Mouse (Mus musculus) cerebellum, adult 11 months (tissue): ENCODE measurements around the gene Dpagt1.
"Not testable (repeated sequence)": the region's sequence is repeated elsewhere in the genome, so short reads cannot be mapped to it uniquely, and the experiment has no call there.

ENCODE experiments used
- DNase-seq: peaks from one replicate; pipeline ENCODE4 v3.0.0; 2022

The Dpagt1 gene

DNA sequence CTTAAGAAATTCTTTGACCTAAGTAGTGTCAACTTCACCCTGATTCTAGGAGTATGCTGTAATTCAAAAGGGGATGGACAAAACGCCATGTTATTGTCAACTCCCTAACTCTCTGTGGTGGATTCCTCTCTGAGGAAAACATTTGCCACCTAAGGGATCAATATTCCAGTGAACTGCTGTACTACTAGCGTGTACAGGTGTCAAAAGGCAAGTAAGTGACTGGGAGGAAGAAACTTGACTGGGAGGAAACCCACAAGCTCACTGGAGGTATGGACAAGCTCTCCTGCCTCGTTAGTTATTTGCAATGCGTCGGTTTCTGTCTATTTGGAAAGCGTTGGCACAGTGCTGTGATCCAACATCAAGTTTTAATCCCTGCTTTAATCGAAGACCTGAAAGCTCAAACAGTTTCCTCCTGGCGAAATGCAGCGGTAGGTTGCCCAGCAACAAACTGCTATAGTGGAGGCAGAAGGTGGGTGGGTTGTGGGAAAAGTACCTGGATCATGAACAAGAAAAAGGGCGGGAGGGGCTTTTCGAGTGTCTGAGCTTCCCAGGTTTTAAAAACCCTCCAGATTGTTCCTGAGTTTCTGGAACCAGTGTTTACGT, at the start of gene Dpagt1:
TSS of gene Dpagt1 (plus strand) at position 252 of the 603 bp plus-strand sequence.
- DNase-seq = no peak

- DNase-seq = no peak
These were observed 42.6 kb upstream of the Dpagt1 start for GRCm38 (mm10) chr9:44283183-44283582.

GRCm38 (mm10) chr9:44286256-44286850, 39.5 kb upstream of the Dpagt1 start:
- DNase-seq = no peak

DNA sequence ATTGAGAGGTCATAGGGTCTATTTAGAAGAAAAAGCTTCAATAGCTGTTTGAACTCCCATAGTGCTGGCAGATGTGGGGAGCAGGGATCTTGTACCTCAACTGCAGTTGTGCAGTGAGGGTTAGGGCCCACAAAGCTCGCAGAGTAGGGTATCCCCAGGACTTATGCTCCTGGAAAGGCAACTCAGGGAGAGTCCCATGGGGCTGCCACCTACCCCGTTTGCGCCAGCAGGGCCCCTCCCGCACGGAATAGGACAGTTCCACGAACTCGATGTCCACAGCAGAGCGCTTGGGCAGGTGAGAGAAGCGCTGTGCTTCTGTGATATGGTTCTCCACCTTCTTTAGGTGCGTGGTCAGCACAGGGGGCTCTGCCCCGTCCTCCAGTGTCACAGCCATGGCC, 38.8 kb upstream of the Dpagt1 start:
- no peak for DNase-seq

DNA sequence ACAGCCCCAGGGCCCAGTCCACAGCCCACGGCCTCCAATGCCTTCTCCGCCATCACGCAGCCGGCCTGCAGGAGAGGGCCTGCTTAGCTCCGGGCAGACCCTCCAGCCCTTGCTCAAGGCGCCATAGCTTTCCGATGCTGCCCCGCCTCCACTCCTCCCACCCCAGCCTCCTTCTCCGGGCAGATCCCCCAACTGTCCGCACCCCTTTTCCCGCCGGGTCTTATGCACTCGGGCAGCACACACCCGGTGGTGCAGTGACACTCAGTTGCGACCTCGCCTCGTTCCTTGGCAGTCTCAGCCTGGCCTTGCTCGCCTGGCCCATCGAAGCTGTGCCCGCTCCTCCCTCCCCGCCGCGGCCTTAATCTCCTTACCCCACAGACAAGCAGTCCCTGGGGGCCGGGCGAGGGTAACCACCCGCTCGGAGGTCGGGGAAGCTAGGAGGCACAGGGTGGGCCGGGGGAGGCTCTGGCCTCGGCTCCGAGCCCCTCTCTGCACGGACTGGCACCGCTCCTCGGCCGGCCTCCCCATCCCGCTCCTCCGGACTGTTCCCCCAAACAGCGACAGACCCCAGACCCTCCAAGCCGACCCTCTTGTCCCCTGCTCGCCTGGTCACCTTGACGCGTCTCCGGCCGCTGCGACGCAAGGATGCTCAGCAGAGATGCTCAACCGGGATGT, 38.3 kb upstream of the Dpagt1 start:
- DNase-seq = peak; percentile 40

GRCm38 (mm10) chr9:44288076-44288958, 37.5 kb upstream of the Dpagt1 start, which contains the start of gene Abcg4:
TSS of gene Abcg4 (minus strand) at chr9:44288615.
- DNase-seq = peak; percentile 63

GRCm38 (mm10) chr9:44288959-44289291, 36.9 kb upstream of the Dpagt1 start:
- no peak for DNase-seq

GRCm38 (mm10) chr9:44292490-44292889, 33.3 kb upstream of the Dpagt1 start:
- no peak for DNase-seq

DNA sequence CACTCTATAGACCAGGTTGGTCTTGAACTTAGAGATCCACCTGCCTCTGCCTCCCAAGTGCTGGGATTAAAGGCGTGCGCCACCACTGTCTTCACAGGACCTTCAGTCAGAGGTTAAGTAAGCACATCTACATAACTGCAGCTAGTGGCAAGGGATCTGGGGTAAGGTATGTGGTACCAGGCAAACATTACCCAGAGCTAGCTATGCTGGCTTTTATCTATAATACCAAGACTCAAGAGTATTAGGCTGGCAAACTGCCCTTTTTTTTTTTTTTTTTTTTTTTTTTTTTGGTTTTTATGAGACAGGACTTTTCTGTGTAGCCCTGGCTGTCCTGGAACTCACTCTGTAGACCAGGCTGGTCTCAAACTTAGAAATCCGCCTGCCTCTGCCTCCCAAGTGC, 25.8 kb upstream of the Dpagt1 start:
- DNase-seq = not testable (repeated sequence)

GRCm38 (mm10) chr9:44305466-44306079, 20.2 kb upstream of the Dpagt1 start, which contains the start of gene Hinfp:
TSS of gene Hinfp (minus strand) at chr9:44305671.
- peak; percentile 97 for DNase-seq

GRCm38 (mm10) chr9:44306532-44306931, 19.3 kb upstream of the Dpagt1 start:
- no peak for DNase-seq

GRCm38 (mm10) chr9:44307248-44307647, 18.6 kb upstream of the Dpagt1 start:
- no peak for DNase-seq

DNA sequence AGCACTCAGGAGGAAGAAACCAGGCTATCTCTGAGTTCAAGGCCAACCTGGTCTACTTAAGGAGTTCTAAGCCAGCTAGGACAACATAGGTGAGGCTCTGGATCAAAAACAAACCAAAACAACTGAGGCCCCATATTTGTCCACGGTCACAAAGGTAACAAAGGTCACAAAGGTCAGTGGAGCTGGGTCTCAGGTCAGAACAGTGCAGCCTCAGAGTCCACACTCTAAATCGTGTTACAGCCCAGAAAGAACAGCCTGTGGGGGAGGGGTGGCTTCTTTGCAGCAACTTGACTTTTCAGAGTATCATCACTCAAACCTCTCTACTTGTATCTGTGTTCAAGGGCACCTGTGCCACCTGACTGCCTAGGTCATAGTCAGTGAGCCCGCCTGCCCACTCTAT, 16.1 kb upstream of the Dpagt1 start:
- DNase-seq = no peak

GRCm38 (mm10) chr9:44310750-44311135, 15.1 kb upstream of the Dpagt1 start:
- no peak for DNase-seq

GRCm38 (mm10) chr9:44311136-44312134, 14.4 kb upstream of the Dpagt1 start:
- no peak for DNase-seq

DNA sequence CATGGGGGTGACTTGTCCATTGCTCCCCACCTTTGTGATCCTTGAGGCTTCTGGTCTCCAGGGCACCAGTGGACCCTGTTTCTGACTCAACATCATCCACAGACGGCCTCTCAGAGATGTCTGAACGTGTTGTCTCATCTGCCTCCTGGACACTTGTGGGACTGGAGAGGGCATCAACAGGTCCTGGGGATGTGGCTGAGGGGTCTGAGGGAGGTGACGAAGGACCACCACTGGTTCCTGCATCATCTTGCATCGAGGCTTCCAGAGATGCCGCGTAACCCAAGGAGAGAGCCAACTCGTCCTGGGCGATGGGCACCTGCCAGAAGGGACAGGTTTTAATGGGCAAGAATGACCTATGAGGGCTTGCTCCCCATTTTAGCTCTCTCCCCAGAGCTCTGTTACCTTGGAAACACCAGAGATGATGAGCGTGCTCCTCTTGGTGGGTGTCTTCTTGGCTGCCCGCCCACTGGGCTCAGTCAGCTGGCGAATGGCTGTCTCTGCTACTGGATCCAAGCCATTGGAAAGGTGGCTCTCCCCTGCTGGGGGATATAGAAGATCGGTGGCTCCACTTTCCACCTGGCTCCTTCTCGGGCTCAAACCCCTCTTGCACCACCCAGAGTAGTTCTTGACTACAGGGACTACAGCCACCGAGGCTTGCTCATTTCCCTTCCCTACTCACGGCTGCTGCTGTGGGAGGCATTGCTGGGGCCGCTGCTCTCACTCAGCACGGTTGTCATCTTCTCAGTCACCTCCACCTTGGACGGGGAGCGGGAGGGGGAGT, 12.2 kb upstream of the Dpagt1 start:
- DNase-seq = peak; percentile 57

DNA sequence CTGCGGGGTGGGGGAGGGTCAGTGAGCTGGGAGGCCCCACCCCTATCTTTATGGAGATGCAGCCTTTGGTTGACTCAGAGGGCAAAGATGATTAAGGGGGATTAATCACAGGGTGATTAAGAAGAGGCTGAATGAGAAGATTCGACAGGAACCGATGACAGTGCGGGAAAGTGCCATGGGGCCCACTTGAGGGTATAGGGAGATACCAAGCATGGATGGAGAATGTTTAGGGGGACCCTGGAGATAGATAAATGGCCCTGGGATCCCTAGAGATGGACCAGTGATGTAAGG, 11.6 kb upstream of the Dpagt1 start:
- DNase-seq = no peak

DNA sequence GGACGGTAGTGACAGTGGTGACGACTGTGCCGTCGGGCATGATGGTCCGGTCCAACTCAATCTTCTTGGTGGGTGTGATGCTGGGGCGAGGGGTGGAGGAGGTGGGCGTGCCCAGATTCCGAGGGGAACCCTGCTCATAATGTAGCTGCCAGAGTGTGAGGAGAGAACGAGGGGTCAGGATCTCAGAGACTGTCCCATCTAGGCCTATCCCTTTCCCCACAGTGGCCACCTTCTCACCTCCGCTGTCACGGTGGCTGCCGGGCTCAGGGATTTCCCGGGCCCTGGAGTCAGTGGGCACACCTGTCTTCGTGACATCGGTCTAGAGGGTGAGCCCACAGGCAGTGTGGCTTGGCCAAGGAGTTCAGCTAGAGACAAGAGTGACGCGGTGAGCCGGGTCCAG, 10.9 kb upstream of the Dpagt1 start:
- no peak for DNase-seq

GRCm38 (mm10) chr9:44317452-44317851, 8.4 kb upstream of the Dpagt1 start:
- DNase-seq = no peak

DNA sequence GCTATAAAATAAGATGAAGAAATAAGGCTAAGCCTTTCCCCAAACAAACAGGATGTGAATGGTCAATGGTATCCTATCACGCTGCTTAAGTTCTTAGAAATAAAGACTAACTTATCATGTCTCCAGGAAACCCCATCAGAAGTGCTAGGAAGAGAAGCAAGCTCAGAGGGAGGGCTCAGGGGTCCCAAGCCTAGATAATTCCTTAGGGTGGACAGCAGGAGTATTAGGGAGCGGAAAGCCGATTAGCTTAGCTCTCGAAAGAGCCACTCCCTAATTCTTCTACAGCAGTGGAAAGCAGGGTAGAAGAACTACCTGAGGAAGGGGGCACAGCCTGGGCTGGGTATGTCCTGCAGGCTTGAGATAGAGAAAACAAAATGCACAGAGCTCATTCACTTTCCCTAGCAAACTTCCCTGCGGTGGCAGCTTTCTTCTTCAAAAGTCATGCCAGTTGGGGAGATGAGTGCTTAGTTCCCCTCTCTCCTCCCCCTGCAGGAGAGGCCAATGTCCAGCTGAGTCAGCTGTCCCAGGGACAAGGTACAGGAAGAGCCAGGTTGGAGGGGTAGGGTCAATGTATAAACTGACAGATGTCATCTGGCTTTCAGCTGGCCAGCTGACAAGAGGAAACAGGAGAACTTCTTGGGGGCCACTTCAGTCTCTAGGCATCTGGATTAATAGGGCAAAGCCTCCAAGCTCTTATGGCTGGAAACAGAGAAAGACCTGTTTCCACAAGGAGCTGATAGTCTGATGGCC, 7.6 kb upstream of the Dpagt1 start:
- DNase-seq = no peak

DNA sequence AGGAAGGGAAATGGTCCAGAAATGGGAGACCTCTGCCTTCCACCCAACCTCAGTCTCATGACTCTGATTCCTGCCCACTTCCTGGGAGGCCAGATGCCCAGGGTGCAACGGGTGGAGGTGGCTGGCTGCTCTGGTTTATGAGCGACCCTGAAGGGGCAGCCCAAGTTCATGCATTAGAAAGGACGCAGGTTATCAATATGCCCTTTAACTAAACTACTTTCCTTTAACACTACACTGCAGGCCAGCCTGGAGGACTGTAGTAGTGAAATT, 7.1 kb upstream of the Dpagt1 start:
- DNase-seq = no peak
